Mouse (Mus musculus) skeletal muscle tissue, adult 2 months (tissue): ENCODE results near the gene Skida1.

ENCODE experiments used
- DNase-seq: peaks from one replicate; pipeline ENCODE4 v3.0.0-alpha.2; 2012; ENCODE audit warnings: low read depth, low spot score

Skida1 gene

GRCm38 (mm10) chr2:18022886-18023285, 26.0 kb downstream of the Skida1 start:
- DNase-seq: no peak

GRCm38 (mm10) chr2:18019122-18019521, 29.7 kb downstream of the Skida1 start:
- DNase-seq: no peak

GRCm38 (mm10) chr2:18017321-18017720, 31.5 kb downstream of the Skida1 start:
- DNase-seq: no peak

GRCm38 (mm10) chr2:18016639-18017038, 32.2 kb downstream of the Skida1 start:
- DNase-seq: no peak

- no peak for DNase-seq
These were observed 33.3 kb downstream of the Skida1 start for GRCm38 (mm10) chr2:18015581-18015980.

GRCm38 (mm10) chr2:18012866-18013265, 36.0 kb downstream of the Skida1 start:
- no peak for DNase-seq

- no peak for DNase-seq
These were observed 37.6 kb downstream of the Skida1 start for GRCm38 (mm10) chr2:18011226-18011625.

- DNase-seq: no peak
These were observed 43.7 kb downstream of the Skida1 start for GRCm38 (mm10) chr2:18005137-18005536.

GRCm38 (mm10) chr2:18004286-18004685, 44.6 kb downstream of the Skida1 start:
- DNase-seq: no peak

GRCm38 (mm10) chr2:18002306-18002705, 46.5 kb downstream of the Skida1 start:
- DNase-seq: no peak

- DNase-seq: no peak
These were observed 52.0 kb downstream of the Skida1 start, which contains the start of gene H2al2a for GRCm38 (mm10) chr2:17996858-17997257. Gene H2al2a, minus strand, starts transcription at chr2:17996958.
